Mouse (Mus musculus): ENCODE data around the gene Epb41l5. TPM values are rescaled to one million over a fixed set of nuclear protein-coding genes. Genes with fewer than 3 reads are reported as not detected.

Epb41l5 gene
- polyA plus RNA-seq, 1 experiment from 2014 or later = 16.6 TPM

- no peaks in the 10 kb centered on the region for H3K9me3 ChIP-seq (replicated peaks)
- no peak overlapping the region for H3K4me2 ChIP-seq (replicated peaks)
- no peaks in the 10 kb centered on the region for H3K27me3 ChIP-seq
- 79% methylated on average over 2 of the region's 2 CpGs for WGBS
- no peak overlapping the region for H3K9ac ChIP-seq
- H3K27ac ChIP-seq (replicated peaks) = no peak overlapping the region
- no peaks in the 10 kb centered on the region for H3K36me3 ChIP-seq
- no peak for ATAC-seq (ENCODE audit: insufficient number of reproducible peaks, low FRiP score, low TSS enrichment, low read depth)
- no peaks in the 10 kb centered on the region for H3K4me1 ChIP-seq
- no peak overlapping the region for H3K4me3 ChIP-seq (replicated peaks)
Observed at GRCm38 (mm10) chr1:119590041-119590440, 58.8 kb downstream of the Epb41l5 start.

GRCm38 (mm10) chr1:119584974-119585373, 63.8 kb downstream of the Epb41l5 start:
- Histone ChIP-seq H3K4me2 (replicated peaks) (no peak overlapping the region), H3K27me3 (no peaks in the 10 kb centered on the region), H3K27ac (replicated peaks) (no peak overlapping the region), H3K9ac (no peak overlapping the region), H3K4me1 (no peaks in the 10 kb centered on the region), H3K9me3 (replicated peaks) (no peaks in the 10 kb centered on the region), H3K4me3 (replicated peaks) (no peak overlapping the region), H3K36me3 (no peaks in the 10 kb centered on the region)
- WGBS = 80% methylated on average over 2 of the region's 2 CpGs
- ATAC-seq (ENCODE audit: insufficient number of reproducible peaks, low FRiP score, low TSS enrichment, low read depth) = no peak

GRCm38 (mm10) chr1:119570134-119570533, 78.7 kb downstream of the Epb41l5 start:
- Histone ChIP-seq H3K4me3 (replicated peaks) (no peak overlapping the region), H3K4me2 (replicated peaks) (no peak overlapping the region), H3K36me3 (no peaks in the 10 kb centered on the region), H3K9me3 (replicated peaks) (no peaks in the 10 kb centered on the region), H3K27ac (replicated peaks) (no peak overlapping the region), H3K9ac (no peak overlapping the region), H3K27me3 (no peaks in the 10 kb centered on the region), H3K4me1 (no peaks in the 10 kb centered on the region)
- WGBS = 15% methylated on average over 1 of the region's 1 CpGs
- no peak for ATAC-seq (ENCODE audit: insufficient number of reproducible peaks, low FRiP score, low TSS enrichment, low read depth)

- Histone ChIP-seq H3K4me2 (replicated peaks) (no peak overlapping the region), H3K4me1 (no peaks in the 10 kb centered on the region), H3K4me3 (replicated peaks) (no peak overlapping the region), H3K27me3 (no peaks in the 10 kb centered on the region), H3K9me3 (replicated peaks) (no peaks in the 10 kb centered on the region), H3K27ac (replicated peaks) (no peak overlapping the region), H3K9ac (no peak overlapping the region), H3K36me3 (no peaks in the 10 kb centered on the region)
- 95% methylated on average over 4 of the region's 4 CpGs for WGBS
- no peak for ATAC-seq (ENCODE audit: insufficient number of reproducible peaks, low FRiP score, low TSS enrichment, low read depth)
Observed at GRCm38 (mm10) chr1:119565531-119565930, 83.3 kb downstream of the Epb41l5 start.

GRCm38 (mm10) chr1:119557641-119558395, 91.0 kb downstream of the Epb41l5 start:
- H3K9ac ChIP-seq = no peak overlapping the region
- H3K27me3 ChIP-seq = no peaks in the 10 kb centered on the region
- no peak for ATAC-seq (ENCODE audit: insufficient number of reproducible peaks, low FRiP score, low TSS enrichment, low read depth)
- H3K4me3 ChIP-seq (replicated peaks) = no peak overlapping the region
- H3K36me3 ChIP-seq = no peaks in the 10 kb centered on the region
- H3K27ac ChIP-seq (replicated peaks) = no peak overlapping the region
- no peak overlapping the region for H3K4me2 ChIP-seq (replicated peaks)
- H3K4me1 ChIP-seq = no peaks in the 10 kb centered on the region
- 83% methylated on average over 4 of the region's 4 CpGs for WGBS
- no peaks in the 10 kb centered on the region for H3K9me3 ChIP-seq (replicated peaks)

- Histone ChIP-seq H3K27me3 (no peaks in the 10 kb centered on the region), H3K9ac (no peak overlapping the region), H3K9me3 (replicated peaks) (no peaks in the 10 kb centered on the region), H3K4me3 (replicated peaks) (no peak overlapping the region), H3K27ac (replicated peaks) (no peak overlapping the region), H3K36me3 (no peaks in the 10 kb centered on the region), H3K4me1 (no peaks in the 10 kb centered on the region), H3K4me2 (replicated peaks) (no peak overlapping the region)
- ATAC-seq (ENCODE audit: insufficient number of reproducible peaks, low FRiP score, low TSS enrichment, low read depth) = no peak
- WGBS = 75% methylated on average over 5 of the region's 5 CpGs
Observed at GRCm38 (mm10) chr1:119555651-119556050, 93.1 kb downstream of the Epb41l5 start.

GRCm38 (mm10) chr1:119551651-119552050, 97.1 kb downstream of the Epb41l5 start:
- ATAC-seq (ENCODE audit: insufficient number of reproducible peaks, low FRiP score, low TSS enrichment, low read depth) = no peak
- no peak overlapping the region for H3K27ac ChIP-seq (replicated peaks)
- 100% methylated on average over 1 of the region's 1 CpGs for WGBS
- H3K9me3 ChIP-seq (replicated peaks) = no peaks in the 10 kb centered on the region
- H3K36me3 ChIP-seq = no peaks in the 10 kb centered on the region
- H3K4me2 ChIP-seq (replicated peaks) = no peak overlapping the region
- H3K9ac ChIP-seq = no peak overlapping the region
- no peak overlapping the region for H3K4me3 ChIP-seq (replicated peaks)
- no peaks in the 10 kb centered on the region for H3K27me3 ChIP-seq
- H3K4me1 ChIP-seq = no peaks in the 10 kb centered on the region

GRCm38 (mm10) chr1:119550064-119550463, 98.7 kb downstream of the Epb41l5 start:
- Histone ChIP-seq H3K9me3 (replicated peaks) (no peaks in the 10 kb centered on the region), H3K27me3 (no peaks in the 10 kb centered on the region), H3K4me2 (replicated peaks) (no peak overlapping the region), H3K36me3 (no peaks in the 10 kb centered on the region), H3K9ac (no peak overlapping the region), H3K27ac (replicated peaks) (no peak overlapping the region), H3K4me3 (replicated peaks) (no peak overlapping the region), H3K4me1 (no peaks in the 10 kb centered on the region)
- no peak for ATAC-seq (ENCODE audit: insufficient number of reproducible peaks, low FRiP score, low TSS enrichment, low read depth)
- WGBS = 92% methylated on average over 2 of the region's 2 CpGs

GRCm38 (mm10) chr1:119549327-119549689, 99.5 kb downstream of the Epb41l5 start:
- no peak overlapping the region for H3K4me3 ChIP-seq (replicated peaks)
- no peak overlapping the region for H3K4me2 ChIP-seq (replicated peaks)
- H3K9me3 ChIP-seq (replicated peaks) = no peaks in the 10 kb centered on the region
- no peak overlapping the region for H3K27ac ChIP-seq (replicated peaks)
- no peaks in the 10 kb centered on the region for H3K27me3 ChIP-seq
- no peaks in the 10 kb centered on the region for H3K4me1 ChIP-seq
- ATAC-seq (ENCODE audit: insufficient number of reproducible peaks, low FRiP score, low TSS enrichment, low read depth) = no peak
- H3K36me3 ChIP-seq = no peaks in the 10 kb centered on the region
- H3K9ac ChIP-seq = no peak overlapping the region
- 88% methylated on average over 7 of the region's 7 CpGs for WGBS

GRCm38 (mm10) chr1:119548668-119549326, 100.0 kb downstream of the Epb41l5 start:
- H3K4me1 ChIP-seq = no peaks in the 10 kb centered on the region
- H3K4me3 ChIP-seq (replicated peaks) = no peak overlapping the region
- H3K27ac ChIP-seq (replicated peaks) = no peak overlapping the region
- H3K4me2 ChIP-seq (replicated peaks) = no peak overlapping the region
- no peak for ATAC-seq (ENCODE audit: insufficient number of reproducible peaks, low FRiP score, low TSS enrichment, low read depth)
- H3K27me3 ChIP-seq = no peaks in the 10 kb centered on the region
- H3K9ac ChIP-seq = no peak overlapping the region
- no peaks in the 10 kb centered on the region for H3K36me3 ChIP-seq
- no peaks in the 10 kb centered on the region for H3K9me3 ChIP-seq (replicated peaks)
- WGBS = 65% methylated on average over 7 of the region's 7 CpGs

GRCm38 (mm10) chr1:119546490-119546889, 102.3 kb downstream of the Epb41l5 start:
- no peak overlapping the region for H3K4me2 ChIP-seq (replicated peaks)
- H3K9me3 ChIP-seq (replicated peaks) = no peaks in the 10 kb centered on the region
- no peak overlapping the region for H3K9ac ChIP-seq
- H3K4me3 ChIP-seq (replicated peaks) = no peak overlapping the region
- no peak for ATAC-seq (ENCODE audit: insufficient number of reproducible peaks, low FRiP score, low TSS enrichment, low read depth)
- 85% methylated on average over 3 of the region's 3 CpGs for WGBS
- no peak overlapping the region for H3K27ac ChIP-seq (replicated peaks)
- no peaks in the 10 kb centered on the region for H3K4me1 ChIP-seq
- H3K36me3 ChIP-seq = no peaks in the 10 kb centered on the region
- no peaks in the 10 kb centered on the region for H3K27me3 ChIP-seq

- no peak for ATAC-seq (ENCODE audit: insufficient number of reproducible peaks, low FRiP score, low TSS enrichment, low read depth)
- H3K4me3 ChIP-seq (replicated peaks) = no peak overlapping the region
- WGBS = 76% methylated on average over 4 of the region's 4 CpGs
- no peak overlapping the region for H3K9ac ChIP-seq
- no peak overlapping the region for H3K27ac ChIP-seq (replicated peaks)
- H3K27me3 ChIP-seq = no peaks in the 10 kb centered on the region
- no peaks in the 10 kb centered on the region for H3K36me3 ChIP-seq
- no peak overlapping the region for H3K4me2 ChIP-seq (replicated peaks)
- H3K4me1 ChIP-seq = no peaks in the 10 kb centered on the region
- no peaks in the 10 kb centered on the region for H3K9me3 ChIP-seq (replicated peaks)
Observed at GRCm38 (mm10) chr1:119545671-119546070, 103.1 kb downstream of the Epb41l5 start.
